Mouse (Mus musculus): ENCODE results near the gene Aldh1l1. TPM values are rescaled to one million over a fixed set of nuclear protein-coding genes. Genes with fewer than 3 reads are reported as not detected.

Aldh1l1 gene
- polyA plus RNA-seq, 1 experiment: 53.6 TPM

GRCm38 (mm10) chr6:90514883-90515405, 28.7 kb downstream of the Aldh1l1 start:
- TF ChIP-seq POLR2A (IDR thresholded peaks at IDR 0.05; ENCODE audit: low read depth, low read length) (no peak), CTCF (IDR thresholded peaks at IDR 0.05; ENCODE audit: extremely low read depth, insufficient read length, insufficient replicate concordance, low read depth, low read length) (peak; percentile 93)
- no peaks in the 10 kb centered on the region; the same call in 1 of the 2 replicates for H3K27me3 ChIP-seq (ENCODE audit: control insufficient read depth, insufficient read depth, low read length)
- H3K27ac ChIP-seq (ENCODE audit: insufficient read depth, low read depth, low read length): no peak overlapping the region
- H3K36me3 ChIP-seq (ENCODE audit: control insufficient read depth, insufficient read depth, low read length): no peaks in the 10 kb centered on the region
- H3K4me1 ChIP-seq (ENCODE audit: control insufficient read depth, insufficient read depth, insufficient read length, low read length): 0 out of 2 replicates have a peak, but pooled peaks cover 2% of the 10 kb centered on the region
- 19% methylated on average over 4 of the region's 4 CpGs for WGBS
- no peak overlapping the region for H3K4me3 ChIP-seq (ENCODE audit: low read depth, low read length)

DNA sequence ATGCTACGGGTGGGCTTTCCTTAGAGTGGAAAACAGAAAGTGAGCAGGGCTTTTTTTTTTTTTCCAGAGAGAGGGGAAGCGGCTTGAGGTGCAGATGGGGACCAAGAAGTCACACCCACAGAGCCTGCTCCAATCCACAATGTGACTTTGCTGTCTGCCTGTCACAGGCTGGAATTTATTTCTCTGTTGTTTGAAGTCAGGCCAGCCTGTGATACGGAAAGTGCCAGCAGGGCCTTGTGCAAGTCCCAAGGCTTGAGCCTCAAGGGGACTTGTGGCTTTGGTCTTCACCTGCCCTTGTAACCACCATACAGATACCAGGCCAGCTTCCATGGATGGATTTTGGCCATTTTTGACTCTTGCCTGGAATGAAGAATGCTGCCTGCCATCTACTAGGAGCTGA, 32.7 kb downstream of the Aldh1l1 start:
- 29% methylated on average over 3 of the region's 3 CpGs for WGBS
- TF ChIP-seq POLR2A (IDR thresholded peaks at IDR 0.05; ENCODE audit: low read depth, low read length) (no peak), CTCF (IDR thresholded peaks at IDR 0.05; ENCODE audit: extremely low read depth, insufficient read length, insufficient replicate concordance, low read depth, low read length) (no peak)
- no peaks in the 10 kb centered on the region for H3K36me3 ChIP-seq (ENCODE audit: control insufficient read depth, insufficient read depth, low read length)
- no peak overlapping the region for H3K27ac ChIP-seq (ENCODE audit: insufficient read depth, low read depth, low read length)
- no peaks in the 10 kb centered on the region; the same call in 1 of the 2 replicates for H3K27me3 ChIP-seq (ENCODE audit: control insufficient read depth, insufficient read depth, low read length)
- 0 out of 2 replicates have a peak, but pooled peaks cover 2% of the 10 kb centered on the region for H3K4me1 ChIP-seq (ENCODE audit: control insufficient read depth, insufficient read depth, insufficient read length, low read length)
- no peak overlapping the region for H3K4me3 ChIP-seq (ENCODE audit: low read depth, low read length)

- H3K27me3 ChIP-seq (ENCODE audit: control insufficient read depth, insufficient read depth, low read length): no peaks in the 10 kb centered on the region; the same call in 1 of the 2 replicates
- no peaks in the 10 kb centered on the region for H3K36me3 ChIP-seq (ENCODE audit: control insufficient read depth, insufficient read depth, low read length)
- H3K4me3 ChIP-seq (ENCODE audit: low read depth, low read length): no peak overlapping the region
- 0 out of 2 replicates have a peak, but pooled peaks cover 2% of the 10 kb centered on the region for H3K4me1 ChIP-seq (ENCODE audit: control insufficient read depth, insufficient read depth, insufficient read length, low read length)
- no peak overlapping the region for H3K27ac ChIP-seq (ENCODE audit: insufficient read depth, low read depth, low read length)
- TF ChIP-seq POLR2A (IDR thresholded peaks at IDR 0.05; ENCODE audit: low read depth, low read length) (no peak), CTCF (IDR thresholded peaks at IDR 0.05; ENCODE audit: extremely low read depth, insufficient read length, insufficient replicate concordance, low read depth, low read length) (no peak)
- 41% methylated on average over 5 of the region's 5 CpGs for WGBS
Measured at GRCm38 (mm10) chr6:90519375-90519774, 33.1 kb downstream of the Aldh1l1 start.

DNA sequence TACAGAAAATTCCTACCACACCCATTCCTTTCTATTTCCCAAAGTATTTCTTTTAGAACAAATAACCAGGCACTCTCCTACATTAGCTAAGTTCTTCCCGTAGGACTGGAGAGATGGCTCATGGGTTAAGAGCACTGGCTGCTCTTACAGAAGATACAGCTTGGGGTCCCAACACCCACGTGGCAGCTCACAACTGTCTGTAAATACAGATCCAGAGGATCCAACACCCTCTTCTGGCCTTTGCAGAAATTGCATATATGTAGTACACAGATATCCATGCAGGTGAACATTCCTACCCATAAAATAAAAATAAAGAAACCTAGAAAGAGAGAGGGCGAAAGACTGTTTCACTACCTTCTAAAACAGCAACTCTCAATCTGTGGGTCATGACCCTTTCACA, 40.2 kb downstream of the Aldh1l1 start:
- Histone ChIP-seq H3K4me1 (ENCODE audit: control insufficient read depth, insufficient read depth, insufficient read length, low read length) (no peaks in the 10 kb centered on the region), H3K27me3 (ENCODE audit: control insufficient read depth, insufficient read depth, low read length) (no peaks in the 10 kb centered on the region), H3K27ac (ENCODE audit: insufficient read depth, low read depth, low read length) (no peak overlapping the region), H3K36me3 (ENCODE audit: control insufficient read depth, insufficient read depth, low read length) (no peaks in the 10 kb centered on the region), H3K4me3 (ENCODE audit: low read depth, low read length) (no peak overlapping the region)
- 64% methylated on average over 3 of the region's 3 CpGs for WGBS
- TF ChIP-seq CTCF (IDR thresholded peaks at IDR 0.05; ENCODE audit: extremely low read depth, insufficient read length, insufficient replicate concordance, low read depth, low read length) (no peak), POLR2A (IDR thresholded peaks at IDR 0.05; ENCODE audit: low read depth, low read length) (no peak)

- 21% methylated on average over 2 of the region's 2 CpGs for WGBS
- H3K4me3 ChIP-seq (ENCODE audit: low read depth, low read length): no peak overlapping the region
- H3K27ac ChIP-seq (ENCODE audit: insufficient read depth, low read depth, low read length): no peak overlapping the region
- H3K27me3 ChIP-seq (ENCODE audit: control insufficient read depth, insufficient read depth, low read length): no peaks in the 10 kb centered on the region
- no peaks in the 10 kb centered on the region for H3K36me3 ChIP-seq (ENCODE audit: control insufficient read depth, insufficient read depth, low read length)
- H3K4me1 ChIP-seq (ENCODE audit: control insufficient read depth, insufficient read depth, insufficient read length, low read length): no peaks in the 10 kb centered on the region
- no peak for TF ChIP-seq CTCF (IDR thresholded peaks at IDR 0.05; ENCODE audit: extremely low read depth, insufficient read length, insufficient replicate concordance, low read depth, low read length)
- TF ChIP-seq POLR2A (IDR thresholded peaks at IDR 0.05; ENCODE audit: low read depth, low read length): no peak
Measured at GRCm38 (mm10) chr6:90529461-90530046, 43.3 kb downstream of the Aldh1l1 start.

- Histone ChIP-seq H3K27ac (ENCODE audit: insufficient read depth, low read depth, low read length) (no peak overlapping the region), H3K27me3 (ENCODE audit: control insufficient read depth, insufficient read depth, low read length) (no peaks in the 10 kb centered on the region), H3K4me3 (ENCODE audit: low read depth, low read length) (no peak overlapping the region), H3K36me3 (ENCODE audit: control insufficient read depth, insufficient read depth, low read length) (no peaks in the 10 kb centered on the region), H3K4me1 (ENCODE audit: control insufficient read depth, insufficient read depth, insufficient read length, low read length) (no peaks in the 10 kb centered on the region)
- TF ChIP-seq POLR2A (IDR thresholded peaks at IDR 0.05; ENCODE audit: low read depth, low read length): no peak
- no peak for TF ChIP-seq CTCF (IDR thresholded peaks at IDR 0.05; ENCODE audit: extremely low read depth, insufficient read length, insufficient replicate concordance, low read depth, low read length)
- 85% methylated on average over 6 of the region's 7 CpGs for WGBS
Measured at GRCm38 (mm10) chr6:90532575-90533190, 46.5 kb downstream of the Aldh1l1 start.

DNA sequence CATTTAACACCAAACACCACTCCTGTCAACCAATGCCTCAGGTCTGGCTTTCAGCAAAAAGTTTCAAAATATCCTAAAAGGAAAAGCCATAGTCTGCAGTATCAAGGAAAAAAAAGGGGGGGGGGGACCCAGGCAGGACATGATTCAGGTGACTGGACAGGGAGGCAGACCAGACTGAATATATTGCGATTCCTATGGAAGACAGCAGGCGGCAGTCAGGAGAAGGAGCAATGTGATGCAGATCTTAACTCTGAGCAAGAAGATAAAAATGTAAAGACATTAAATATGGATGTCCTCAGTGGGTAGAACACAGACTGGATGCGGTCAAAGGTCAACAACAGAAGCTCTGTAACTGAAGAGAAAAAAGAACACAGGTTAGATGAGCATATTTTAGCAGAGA, 47.3 kb downstream of the Aldh1l1 start:
- WGBS: 77% methylated on average over 3 of the region's 3 CpGs
- Histone ChIP-seq H3K27ac (ENCODE audit: insufficient read depth, low read depth, low read length) (no peak overlapping the region), H3K4me1 (ENCODE audit: control insufficient read depth, insufficient read depth, insufficient read length, low read length) (no peaks in the 10 kb centered on the region), H3K4me3 (ENCODE audit: low read depth, low read length) (no peak overlapping the region), H3K36me3 (ENCODE audit: control insufficient read depth, insufficient read depth, low read length) (no peaks in the 10 kb centered on the region), H3K27me3 (ENCODE audit: control insufficient read depth, insufficient read depth, low read length) (no peaks in the 10 kb centered on the region)
- TF ChIP-seq POLR2A (IDR thresholded peaks at IDR 0.05; ENCODE audit: low read depth, low read length) (no peak), CTCF (IDR thresholded peaks at IDR 0.05; ENCODE audit: extremely low read depth, insufficient read length, insufficient replicate concordance, low read depth, low read length) (no peak)
